In the genomic region with DNA sequence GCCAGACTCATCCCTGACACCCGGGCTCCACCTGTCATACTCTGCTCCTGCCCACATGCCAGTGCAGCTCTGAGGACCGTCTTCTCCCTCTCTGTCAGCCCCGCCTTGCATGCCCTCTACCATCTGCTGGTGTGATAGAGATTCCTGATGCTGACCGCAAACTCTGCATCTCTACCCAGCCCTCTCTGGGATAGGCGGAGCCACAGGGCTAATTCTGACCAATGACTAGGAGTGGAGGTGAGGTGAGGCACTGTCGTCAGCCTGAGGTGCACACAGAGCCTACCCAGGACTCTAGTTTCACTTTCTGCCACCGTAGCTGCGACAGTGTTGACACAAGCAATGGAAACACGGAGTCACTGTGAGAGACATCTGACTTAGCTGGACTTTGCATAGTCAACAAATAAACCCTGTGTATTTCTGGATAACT, we compare ENCODE assay signal across 7 mouse cellular contexts. TPM values are rescaled to one million over a fixed set of nuclear protein-coding genes. Genes with fewer than 3 reads are reported as not detected.
DNase-seq lines count a peak whose midpoint lies in the region; ATAC-seq and TF ChIP-seq lines count a peak whose summit lies in the region.

No protein-coding gene starts in this region.

- no peaks in the 10 kb centered on the region for H3K27me3 ChIP-seq in heart, postnatal 0 days (ENCODE audit: control insufficient read depth, insufficient read depth, low read length)

- peak overlapping the region; percentile 43 for H3K4me3 ChIP-seq in bone marrow macrophage, adult 2 months (ENCODE audit: insufficient read depth, low read length)
- H3K4me3 ChIP-seq in heart, postnatal 0 days (ENCODE audit: low read depth, low read length): peak overlapping the region; percentile 37

- H3K4me2 ChIP-seq in heart, postnatal 0 days (ENCODE audit: low read depth, low read length): peak overlapping the region; percentile 56

- TF ChIP-seq EP300 in heart, postnatal 0 days (IDR thresholded peaks at IDR 0.05; ENCODE audit: low read depth): peak; percentile 85

- no peaks in the 10 kb centered on the region for H3K9me3 ChIP-seq in heart, postnatal 0 days (replicated peaks; ENCODE audit: control insufficient read depth, low read length)

- no peak for TF ChIP-seq POLR2A in bone marrow macrophage, adult 2 months (IDR thresholded peaks at IDR 0.05; ENCODE audit: borderline replicate concordance, low read depth, low read length)

- 1% methylated on average over 9 of the region's 9 CpGs for WGBS in heart, postnatal 0 days

- DNase-seq in MEL-GATA-1-ER (ENCODE audit: extremely low read depth, low read depth): peak; percentile 93
- DNase-seq in heart, postnatal 0 days (ENCODE audit: low spot score): peak; percentile 96
- DNase-seq in kidney, postnatal 25 days: peak; percentile 79 to 91
- DNase-seq in lung, postnatal 10 days: peak; percentile 85
- DNase-seq in right cerebral cortex, postnatal 25 days: peak; percentile 59

- no peak overlapping the region for H3K27ac ChIP-seq in bone marrow macrophage, adult 2 months (ENCODE audit: insufficient read depth, low read depth, low read length)
- H3K27ac ChIP-seq in heart, postnatal 0 days (ENCODE audit: low read depth): peak overlapping the region; percentile 78

- peaks cover 5% of the 10 kb centered on the region; the same call in 1 of the 2 replicates for H3K4me1 ChIP-seq in bone marrow macrophage, adult 2 months (ENCODE audit: control insufficient read depth, insufficient read depth, low read length)
- H3K4me1 ChIP-seq in heart, postnatal 0 days (ENCODE audit: control insufficient read depth, insufficient read depth): peaks cover 20% of the 10 kb centered on the region; the same call in 1 of the 2 replicates

- no peaks in the 10 kb centered on the region for H3K36me3 ChIP-seq in heart, postnatal 0 days (replicated peaks; ENCODE audit: control insufficient read depth, insufficient read depth, low read length)

- peak; percentile 93 for ATAC-seq in erythroblast, adult 5-6 weeks (replicated peaks; ENCODE audit: low FRiP score, poor library complexity, severe bottlenecking)
- peak; percentile 96 for ATAC-seq in heart, postnatal 0 days (ENCODE audit: insufficient read depth, low read depth)

- TF ChIP-seq CTCF in bone marrow macrophage, adult 2 months (IDR thresholded peaks at IDR 0.05; ENCODE audit: low read depth, low read length): no peak
- TF ChIP-seq CTCF in heart, postnatal 0 days (IDR thresholded peaks at IDR 0.05; ENCODE audit: low read depth): no peak

- H3K9ac ChIP-seq in heart, postnatal 0 days (replicated peaks; ENCODE audit: low read depth, low read length): peak overlapping the region; percentile 53

RNA-seq across cellular contexts. Expression of gene Ier5l, which starts 10.1 kb away (rescaled TPM):
- polyA plus RNA-seq in bone marrow macrophage, adult 2 months (2012; ENCODE audit: insufficient read depth, insufficient read length, missing spikeins): 2.0 and 2.4 TPM in 2 replicates
- total RNA-seq in erythroblast, adult 5-6 weeks (2015; ENCODE audit: low replicate concordance): not detected in 2 replicates
- total RNA-seq in erythroblast, adult 5-6 weeks (2017; ENCODE audit: low replicate concordance): not detected in 2 replicates
- 12.4 and 12.5 TPM in 2 replicates for total RNA-seq in heart, postnatal 0 days (2014; rRNA removed; ENCODE audit: low replicate concordance)
- polyA plus RNA-seq in heart, postnatal 0 days (2015; fragmentation: Nextera tagmentation; extraction: Ambion mirVana): 0.94 and 1.2 TPM in 2 replicates

RNA-seq across cellular contexts. Expression of gene Ptpa, which starts 48.1 kb away (rescaled TPM):
- polyA plus RNA-seq in bone marrow macrophage, adult 2 months (2012; ENCODE audit: insufficient read depth, insufficient read length, missing spikeins): 110 TPM in 2 replicates
- 121 and 149 TPM in 2 replicates for total RNA-seq in erythroblast, adult 5-6 weeks (2015; ENCODE audit: low replicate concordance)
- total RNA-seq in erythroblast, adult 5-6 weeks (2017; ENCODE audit: low replicate concordance): 118 and 183 TPM in 2 replicates
- total RNA-seq in heart, postnatal 0 days (2014; rRNA removed; ENCODE audit: low replicate concordance): 109 and 112 TPM in 2 replicates
- polyA plus RNA-seq in heart, postnatal 0 days (2015; fragmentation: Nextera tagmentation; extraction: Ambion mirVana): 92.4 TPM in 2 replicates

RNA-seq across cellular contexts. Expression of gene Crat, which starts 48.3 kb away (rescaled TPM):
- polyA plus RNA-seq in bone marrow macrophage, adult 2 months (2012; ENCODE audit: insufficient read depth, insufficient read length, missing spikeins): 66.4 and 67.4 TPM in 2 replicates
- total RNA-seq in erythroblast, adult 5-6 weeks (2015; ENCODE audit: low replicate concordance): 42.0 and 69.4 TPM in 2 replicates
- total RNA-seq in erythroblast, adult 5-6 weeks (2017; ENCODE audit: low replicate concordance): 51.8 and 55.1 TPM in 2 replicates
- 351 and 413 TPM in 2 replicates for total RNA-seq in heart, postnatal 0 days (2014; rRNA removed; ENCODE audit: low replicate concordance)
- polyA plus RNA-seq in heart, postnatal 0 days (2015; fragmentation: Nextera tagmentation; extraction: Ambion mirVana): 263 and 266 TPM in 2 replicates

Comparison
In these comparisons a context has a peak if more than half of its experiments do, and no peak if none do; other contexts are left out.
1. RNA of gene Ier5l, which starts 10.1 kb away (total RNA-seq): 12.4 to 12.5 TPM in heart, postnatal 0 days; not detected in erythroblast, adult 5-6 weeks; every median in the first group is over 10 times any median in the second.
2. Peak in every context shown above with its lines, with median percentiles within 50 percentile points of each other: DNase-seq.